Mouse (Mus musculus) left cerebral cortex, postnatal 36 days (tissue): Measurements from ENCODE around the gene Bst2. TPM values are rescaled to one million over a fixed set of nuclear protein-coding genes. Genes with fewer than 3 reads are reported as not detected.

Experiments used
- DNase-seq, 2 experiments: peaks; one replicate each; pipeline ENCODE4 v3.0.0; 2021 to 2022; ENCODE audit warnings: low spot score in 2 of 2, mixed read lengths in 1 of 2
- intact Hi-C: fragments of 180-260 bp; cut with DNase I; formaldehyde crosslinking; loops from one replicate; pipeline ENCODE4 v1.15.1; 2025
- total RNA-seq, 2 experiments: library from RNA; stranded (reverse); gene quantifications; 2 replicates each; pipeline ENCODE4 v1.2.3; 2021

Gene Bst2
- total RNA-seq, 2 experiments from 2014 or later = 3.5 to 4.8 TPM

- DNase-seq = peak in 1 of 2 experiments; percentile 37
- intact Hi-C loops = loop anchor here (5.0 kb wide), 1 partner anchor 36 kb away; no protein-coding TSS in a partner anchor
These were observed 40.8 kb downstream of the Bst2 start for GRCm38 (mm10) chr8:71496481-71496880.

GRCm38 (mm10) chr8:71495811-71496210, 41.4 kb downstream of the Bst2 start:
- DNase-seq = no peak
- intact Hi-C loops = loop anchor here (2.0 to 5.0 kb wide), 2 partner anchors 25 to 36 kb away; no protein-coding TSS in a partner anchor

- intact Hi-C loops = loop anchor here (2.0 to 5.0 kb wide), 2 partner anchors 26 to 37 kb away; no protein-coding TSS in a partner anchor
- peak; percentile 70 to 75 for DNase-seq
These were observed 42.2 kb downstream of the Bst2 start for GRCm38 (mm10) chr8:71495039-71495438.

- DNase-seq = peak; percentile 78 to 88
- intact Hi-C loops = loop anchor here (1.0 kb wide), 1 partner anchor 19 kb away; no protein-coding TSS in a partner anchor
These were observed 48.8 kb downstream of the Bst2 start for GRCm38 (mm10) chr8:71488454-71488853.

GRCm38 (mm10) chr8:71487691-71488445, 49.4 kb downstream of the Bst2 start, which contains the start of gene Gtpbp3:
Gene Gtpbp3 (plus strand): TSS chr8:71488103.
- DNase-seq = peak; percentile 78 to 81
- intact Hi-C loops = loop anchor here (1.0 kb wide), 1 partner anchor 19 kb away; no protein-coding TSS in a partner anchor

GRCm38 (mm10) chr8:71486136-71486529, 51.1 kb downstream of the Bst2 start:
- intact Hi-C loops = no loop called here
- no peak for DNase-seq

GRCm38 (mm10) chr8:71485142-71486135, 51.8 kb downstream of the Bst2 start, which contains the start of gene Ano8:
Gene Ano8 (minus strand): TSS chr8:71485963.
- DNase-seq = peak; percentile 87 to 91
- intact Hi-C loops = no loop called here

- intact Hi-C loops = no loop called here
- DNase-seq = no peak
These were observed 52.5 kb downstream of the Bst2 start for GRCm38 (mm10) chr8:71484736-71485135.

Other genes with a start within 250 kb of the Bst2 start
- gene Use1, start 170.6 kb downstream of the Bst2 start, total RNA-seq = 100 to 1,000 TPM; 104 to 119 TPM
- 10 to 100 TPM; 15.4 to 18.1 TPM for gene Ocel1, start 166.2 kb downstream of the Bst2 start, total RNA-seq
- 10 to 100 TPM; 39.3 to 40.6 TPM for gene Nr2f6, start 155.5 kb downstream of the Bst2 start, total RNA-seq
- gene Ushbp1, start 141.7 kb downstream of the Bst2 start, total RNA-seq = 1 to 10 TPM; 3.4 to 4.9 TPM
- 100 to 1,000 TPM; 101 to 116 TPM for gene Babam1, start 140.6 kb downstream of the Bst2 start, total RNA-seq
- gene Ankle1, start 131.4 kb downstream of the Bst2 start, total RNA-seq = under 1 TPM in 1 of 2 experiments, not detected in 1; 0.29 TPM
- 100 to 1,000 TPM; 303 to 342 TPM for gene Abhd8, start 73.8 kb downstream of the Bst2 start, total RNA-seq
- gene Mrpl34, start 72.5 kb downstream of the Bst2 start, total RNA-seq = 10 to 100 TPM; 47.3 to 68.9 TPM
- 10 to 100 TPM; 70.7 to 78.7 TPM for gene Dda1, start 68.3 kb downstream of the Bst2 start, total RNA-seq
- gene Ano8, start 51.5 kb downstream of the Bst2 start, total RNA-seq = 10 to 100 TPM; 59.3 to 62.2 TPM
- gene Gtpbp3, start 49.4 kb downstream of the Bst2 start, total RNA-seq = 10 to 100 TPM; 34.2 to 36.0 TPM
- 1 to 10 TPM; 7.4 to 9.4 TPM for gene Plvap, start 25.7 kb downstream of the Bst2 start, total RNA-seq
- gene Ccdc194, start 11.7 kb downstream of the Bst2 start, total RNA-seq = not detected
- gene Mvb12a, start 5.5 kb upstream of the Bst2 start, total RNA-seq = 10 to 100 TPM; 37.8 to 43.0 TPM
- gene Tmem221, start 21.4 kb upstream of the Bst2 start, total RNA-seq = not detected
- gene Nxnl1, start 29.1 kb upstream of the Bst2 start, total RNA-seq = under 1 TPM; 0.18 to 0.22 TPM
- gene Slc27a1, start 31.4 kb upstream of the Bst2 start, total RNA-seq = 100 to 1,000 TPM in 1 of 2 experiments, 10 to 100 TPM in 1; 94.7 to 109 TPM
- 10 to 100 TPM; 31.1 to 41.6 TPM for gene Pgls, start 54.7 kb upstream of the Bst2 start, total RNA-seq
- gene Fam129c, start 60.2 kb upstream of the Bst2 start, total RNA-seq = 1 to 10 TPM; 3.9 to 4.0 TPM
- 10 to 100 TPM; 48.5 to 52.2 TPM for gene Colgalt1, start 73.5 kb upstream of the Bst2 start, total RNA-seq
- 100 to 1,000 TPM; 278 to 328 TPM for gene Unc13a, start 134.3 kb upstream of the Bst2 start, total RNA-seq
- 1 to 10 TPM; 4.0 to 5.5 TPM for gene Jak3, start 138.8 kb upstream of the Bst2 start, total RNA-seq
- 1 to 10 TPM in 1 of 2 experiments, under 1 TPM in 1; 0.59 to 1.9 TPM for gene Insl3, start 151.8 kb upstream of the Bst2 start, total RNA-seq
- gene B3gnt3, start 164.3 kb upstream of the Bst2 start, total RNA-seq = under 1 TPM; 0.52 to 0.75 TPM
- 100 to 1,000 TPM; 156 to 193 TPM for gene Fcho1, start 188.3 kb upstream of the Bst2 start, total RNA-seq